Mouse (Mus musculus) kidney, adult 2 months (tissue): ENCODE results near the gene Mrps10.

Experiments
- CTCF ChIP-seq: fragments of 200-500 bp; conservative IDR thresholded peaks from 2 replicates; pipeline ENCODE4 v1.5.1; 2011; ENCODE audit warnings: low read depth, mild to moderate bottlenecking, control low read depth, low read length, moderate library complexity, mixed read lengths; ENCODE audit not compliant: insufficient read depth, insufficient read length
- POLR2A ChIP-seq: fragments of 200-500 bp; IDR thresholded peaks from one replicate; pipeline ENCODE4 v1.6.1; 2011; ENCODE audit warnings: low read depth, low read length, control low read depth

DNA sequence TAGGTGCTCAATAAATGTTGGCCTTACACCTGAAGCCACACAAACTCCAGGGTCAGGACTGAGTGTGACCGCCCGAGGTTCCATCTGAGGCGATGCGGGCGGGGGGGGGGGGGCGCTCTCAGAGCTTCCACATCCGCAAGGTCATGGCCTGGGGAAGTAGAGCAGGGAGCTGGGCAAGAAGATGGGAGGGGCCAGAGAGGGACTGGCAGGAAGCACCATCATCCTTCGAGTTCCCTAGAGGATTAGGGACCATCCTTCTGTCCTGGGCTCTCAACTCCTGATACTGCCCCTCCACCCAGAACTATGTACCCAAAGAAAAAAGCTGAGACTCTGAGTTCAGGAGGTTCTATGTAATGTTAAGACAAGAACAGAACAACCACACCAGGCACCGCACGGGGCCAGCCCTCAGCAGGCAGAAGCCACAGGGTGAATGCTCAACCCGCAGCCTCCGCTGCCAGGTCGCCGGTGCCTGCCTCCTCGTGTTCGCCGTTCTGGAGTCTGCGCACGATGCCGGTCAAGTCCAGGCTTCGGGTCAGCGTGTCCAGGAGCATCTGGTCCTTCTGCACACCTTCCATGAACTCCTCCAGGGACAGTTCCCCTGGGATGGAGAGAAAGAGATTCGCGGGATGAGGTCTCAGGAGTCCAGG lies 25.7 kb downstream of the Mrps10 start:
- TF ChIP-seq POLR2A (no peak), CTCF (no peak)
